Mouse (Mus musculus) liver, embryonic 11.5 days (tissue): ENCODE measurements around the gene Tmed6. TPM values are rescaled to one million over a fixed set of nuclear protein-coding genes. Genes with fewer than 3 reads are reported as not detected.
"Not testable (repeated sequence)": the region's sequence is repeated elsewhere in the genome, so short reads cannot be mapped to it uniquely, and the experiment has no call there.

Source experiments
- ATAC-seq: fragments of 200-750 bp; cut with Nextera tagmentation; replicated peaks from 2 replicates; pipeline ENCODE4 v1.8.0; 2017; ENCODE audit warnings: moderate number of reproducible peaks, mild to moderate bottlenecking, moderate TSS enrichment, moderate library complexity; ENCODE audit not compliant: low FRiP score
- DNase-seq: peaks from one replicate; pipeline ENCODE4 v3.0.0-alpha.2; 2017; ENCODE audit warnings: low spot score
- H3K27ac ChIP-seq: fragments of 300-500 bp; sonication (generic); 2 replicates; pipeline ENCODE4 v1.5.1; 2014; ENCODE audit warnings: mild to moderate bottlenecking, low read depth, low read length, control low read depth
- H3K27me3 ChIP-seq: fragments of 300-500 bp; sonication (generic); replicated peaks from 2 replicates; pipeline ENCODE4 v1.6.1; 2014; ENCODE audit warnings: low read length, mixed read lengths; ENCODE audit not compliant: control insufficient read depth, insufficient read depth
- H3K36me3 ChIP-seq: fragments of 300-500 bp; sonication (generic); 2 replicates; pipeline ENCODE4 v1.6.1; 2014; ENCODE audit warnings: mild to moderate bottlenecking, low read length, moderate library complexity, mixed read lengths; ENCODE audit not compliant: control insufficient read depth, insufficient read depth
- H3K4me1 ChIP-seq: fragments of 300-500 bp; sonication (generic); replicated peaks from 2 replicates; pipeline ENCODE4 v1.6.1; 2014; ENCODE audit warnings: low read length, mixed read lengths; ENCODE audit not compliant: control insufficient read depth, insufficient read depth
- H3K4me2 ChIP-seq: fragments of 300-500 bp; sonication (generic); 2 replicates; pipeline ENCODE4 v1.6.1; 2014; ENCODE audit warnings: mild to moderate bottlenecking, control low read depth, moderate library complexity
- H3K4me3 ChIP-seq: fragments of 300-500 bp; sonication (generic); 2 replicates; pipeline ENCODE4 v1.5.1; 2014; ENCODE audit warnings: low read depth, low read length, control low read depth
- H3K9ac ChIP-seq: fragments of 300-500 bp; sonication (generic); 2 replicates; pipeline ENCODE4 v1.6.1; 2014; ENCODE audit warnings: low read depth, low read length, control low read depth
- H3K9me3 ChIP-seq: fragments of 300-500 bp; sonication (generic); 2 replicates; pipeline ENCODE4 v1.6.1; 2016; ENCODE audit warnings: low read length, inconsistent platforms, mixed read lengths; ENCODE audit not compliant: control insufficient read depth
- WGBS: fragments of 180-500 bp; shearing (Covaris S2); extraction: QIAGEN DNeasy Blood & Tissue Kit; methylation state at CpG from one replicate; pipeline ENCODE4 v1.1.7; 2014; 5-methylcytosine and 5-hydroxymethylcytosine counted together
- polyA plus RNA-seq: library from polyadenylated mRNA; unstranded; fragments of >200 nt; fragmentation: Nextera tagmentation; extraction: Ambion mirVana; gene quantifications from 2 replicates; pipeline ENCODE4 v1.2.1, GENCODE M21; 2014

Gene Tmed6
- polyA plus RNA-seq, 1 experiment from 2014 or later: 5.9 TPM

- H3K27me3 ChIP-seq: no peaks in the 10 kb centered on the region
- DNase-seq (no peak), ATAC-seq (no peak)
- WGBS: 69% methylated on average over 23 of the region's 23 CpGs
- peak overlapping the region; percentile 23; the same call in 1 of the 2 replicates for H3K4me3 ChIP-seq
- no peak overlapping the region for H3K27ac ChIP-seq
- H3K9ac ChIP-seq: no peak overlapping the region
- H3K36me3 ChIP-seq: no peaks in the 10 kb centered on the region
- H3K9me3 ChIP-seq: no peaks in the 10 kb centered on the region
- H3K4me1 ChIP-seq: no peaks in the 10 kb centered on the region; the same call in 1 of the 2 replicates
- peak overlapping the region; percentile 49 for H3K4me2 ChIP-seq
These were observed 43.7 kb upstream of the Tmed6 start for GRCm38 (mm10) chr8:107108978-107109720.

- 90% methylated on average over 5 of the region's 5 CpGs for WGBS
- H3K9me3 ChIP-seq, H3K4me2 ChIP-seq, H3K4me1 ChIP-seq, H3K27me3 ChIP-seq, DNase-seq, H3K9ac ChIP-seq, H3K27ac ChIP-seq, H3K4me3 ChIP-seq, H3K36me3 ChIP-seq, ATAC-seq: not testable (repeated sequence)
These were observed 42.6 kb upstream of the Tmed6 start for GRCm38 (mm10) chr8:107108089-107108488.

GRCm38 (mm10) chr8:107104547-107104946 lies 39.1 kb upstream of the Tmed6 start:
- H3K27me3 ChIP-seq: no peaks in the 10 kb centered on the region
- ATAC-seq: no peak; the same call in 1 of the 2 replicates
- 15% methylated on average over 4 of the region's 4 CpGs for WGBS

GRCm38 (mm10) chr8:107100635-107101034 lies 35.2 kb upstream of the Tmed6 start:
- no peaks in the 10 kb centered on the region for H3K36me3 ChIP-seq
- no peak overlapping the region for H3K9ac ChIP-seq
- ATAC-seq (no peak), DNase-seq (no peak)
- H3K27ac ChIP-seq: no peak overlapping the region
- H3K4me3 ChIP-seq: no peak overlapping the region
- H3K4me2 ChIP-seq: no peak overlapping the region
- WGBS: 84% methylated on average over 2 of the region's 2 CpGs
- H3K9me3 ChIP-seq: no peaks in the 10 kb centered on the region
- H3K27me3 ChIP-seq: no peaks in the 10 kb centered on the region
- H3K4me1 ChIP-seq: no peaks in the 10 kb centered on the region

More at GRCm38 (mm10) chr8:107104547-107104946, 39.1 kb upstream of the Tmed6 start:
- H3K9ac ChIP-seq: no peak overlapping the region
- H3K36me3 ChIP-seq: no peaks in the 10 kb centered on the region
- H3K27ac ChIP-seq: no peak overlapping the region
- no peak overlapping the region for H3K4me2 ChIP-seq
- peak; percentile 62 for DNase-seq
- no peaks in the 10 kb centered on the region for H3K9me3 ChIP-seq
- H3K4me3 ChIP-seq: no peak overlapping the region
- no peaks in the 10 kb centered on the region; the same call in 1 of the 2 replicates for H3K4me1 ChIP-seq

- WGBS: 3% methylated on average over 39 of the region's 39 CpGs
These were observed 31.1 kb upstream of the Tmed6 start, which contains the start of gene Terf2 for GRCm38 (mm10) chr8:107096366-107097036. Terf2 (minus strand) TSS chr8:107096547.

GRCm38 (mm10) chr8:107095717-107096365 lies 30.4 kb upstream of the Tmed6 start:
- ATAC-seq: peak; percentile 25; the same call in 1 of the 2 replicates
- under 1% methylated on average over 49 of the region's 53 CpGs for WGBS
- DNase-seq: no peak

More at GRCm38 (mm10) chr8:107096366-107097036, 31.1 kb upstream of the Tmed6 start, which contains the start of gene Terf2:
- peaks cover 5% of the 10 kb centered on the region for H3K4me1 ChIP-seq
- H3K27ac ChIP-seq: peak within 1 kb of the TSS; percentile 93
- H3K9me3 ChIP-seq: no peaks in the 10 kb centered on the region
- H3K9ac ChIP-seq: peak within 1 kb of the TSS; percentile 91
- peaks cover 8% of the 10 kb centered on the region; the same call in 1 of the 2 replicates for H3K36me3 ChIP-seq
- peak; percentile 93 for DNase-seq
- H3K4me2 ChIP-seq: peak within 1 kb of the TSS; percentile 81
- ATAC-seq: peak; percentile 94
- peak within 1 kb of the TSS; percentile 84 for H3K4me3 ChIP-seq
- no peaks in the 10 kb centered on the region for H3K27me3 ChIP-seq

GRCm38 (mm10) chr8:107090531-107090930 lies 25.1 kb upstream of the Tmed6 start:
- Histone ChIP-seq H3K9me3 (no peaks in the 10 kb centered on the region), H3K27ac (no peak overlapping the region), H3K4me3 (no peak overlapping the region), H3K4me1 (peaks cover 5% of the 10 kb centered on the region), H3K9ac (no peak overlapping the region), H3K4me2 (no peak overlapping the region), H3K27me3 (no peaks in the 10 kb centered on the region), H3K36me3 (peaks cover 44% of the 10 kb centered on the region)
- ATAC-seq: no peak
- WGBS: 92% methylated on average over 7 of the region's 7 CpGs
- DNase-seq: no peak

More at GRCm38 (mm10) chr8:107095717-107096365, 30.4 kb upstream of the Tmed6 start:
- Histone ChIP-seq H3K9me3 (no peaks in the 10 kb centered on the region), H3K9ac (peak overlapping the region; percentile 91), H3K27me3 (no peaks in the 10 kb centered on the region), H3K27ac (peak overlapping the region; percentile 93), H3K4me2 (peak overlapping the region; percentile 81), H3K4me3 (peak overlapping the region; percentile 84), H3K36me3 (peaks cover 11% of the 10 kb centered on the region; the same call in 1 of the 2 replicates), H3K4me1 (peaks cover 5% of the 10 kb centered on the region)

- H3K9me3 ChIP-seq: no peaks in the 10 kb centered on the region
- no peak overlapping the region for H3K9ac ChIP-seq
- no peaks in the 10 kb centered on the region for H3K27me3 ChIP-seq
- H3K36me3 ChIP-seq: peaks cover 44% of the 10 kb centered on the region
- H3K4me1 ChIP-seq: no peaks in the 10 kb centered on the region
- DNase-seq: no peak
- WGBS: 93% methylated on average over 5 of the region's 5 CpGs
- no peak overlapping the region for H3K27ac ChIP-seq
- ATAC-seq: no peak
- H3K4me2 ChIP-seq: no peak overlapping the region
- no peak overlapping the region for H3K4me3 ChIP-seq
These were observed 23.2 kb upstream of the Tmed6 start for GRCm38 (mm10) chr8:107088526-107089063.
